Mouse (Mus musculus): ENCODE results near the gene Psmb11.

DNA sequence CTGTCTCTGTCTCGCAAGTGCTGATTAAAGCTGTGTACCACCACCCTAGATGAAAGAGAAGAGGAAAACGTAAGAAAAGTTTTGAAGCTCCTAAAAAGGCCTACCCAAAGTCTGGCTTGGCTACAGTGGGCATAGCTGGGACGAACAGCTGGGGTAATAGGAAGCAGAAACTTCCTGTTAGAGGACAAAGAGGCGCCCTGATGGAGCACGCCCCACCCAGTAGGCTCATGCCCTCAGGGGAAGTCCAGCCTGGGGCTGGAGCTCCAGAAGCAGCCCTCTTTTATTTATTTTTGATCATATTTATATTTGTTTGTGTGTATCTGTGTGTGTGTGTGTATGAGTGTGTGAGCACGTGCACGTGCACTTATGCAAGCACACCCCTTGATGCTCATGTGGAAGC is 41.6 kb upstream of the Psmb11 start:
- TF ChIP-seq CTCF (conservative IDR thresholded peaks at IDR 0.05; ENCODE audit: low read length) (no peak), NANOG (IDR thresholded peaks at IDR 0.05; ENCODE audit: borderline replicate concordance, low read length) (no peak)

Measured in E14TG2a.4 (cell line).